Mouse (Mus musculus) cerebellum, adult (tissue): ENCODE measurements around the gene H2-T3.
"Not testable (repeated sequence)": the region's sequence is repeated elsewhere in the genome, so short reads cannot be mapped to it uniquely, and the experiment has no call there.

ENCODE experiments used
- ATAC-seq: cut with Nextera tagmentation; 2 replicates; pipeline ENCODE4 v1.9.2; 2017; ENCODE audit warnings: mild to moderate bottlenecking, moderate library complexity, mixed read lengths; ENCODE audit not compliant: insufficient number of reproducible peaks, low FRiP score, low TSS enrichment

Gene H2-T3

DNA sequence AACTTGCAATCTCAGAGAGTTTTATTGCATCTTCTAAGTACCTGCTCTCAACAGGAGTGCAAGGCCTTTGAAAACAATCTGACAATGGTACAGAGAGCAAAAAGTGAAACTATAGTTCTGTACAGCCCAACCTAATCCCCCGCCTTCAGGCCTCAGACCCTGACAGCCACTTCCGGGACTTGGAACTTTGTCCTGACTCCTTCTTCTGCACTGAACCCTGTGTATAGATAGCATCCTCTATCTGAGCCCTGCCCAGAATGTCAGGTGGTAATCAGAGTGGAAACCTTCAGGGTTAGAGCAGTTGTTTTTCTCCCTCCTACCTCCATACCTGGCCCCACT lies at the start of gene H2-T3:
Gene H2-T3 (minus strand): TSS at position 119 of the 339 bp plus-strand sequence.
- no peak for ATAC-seq

DNA sequence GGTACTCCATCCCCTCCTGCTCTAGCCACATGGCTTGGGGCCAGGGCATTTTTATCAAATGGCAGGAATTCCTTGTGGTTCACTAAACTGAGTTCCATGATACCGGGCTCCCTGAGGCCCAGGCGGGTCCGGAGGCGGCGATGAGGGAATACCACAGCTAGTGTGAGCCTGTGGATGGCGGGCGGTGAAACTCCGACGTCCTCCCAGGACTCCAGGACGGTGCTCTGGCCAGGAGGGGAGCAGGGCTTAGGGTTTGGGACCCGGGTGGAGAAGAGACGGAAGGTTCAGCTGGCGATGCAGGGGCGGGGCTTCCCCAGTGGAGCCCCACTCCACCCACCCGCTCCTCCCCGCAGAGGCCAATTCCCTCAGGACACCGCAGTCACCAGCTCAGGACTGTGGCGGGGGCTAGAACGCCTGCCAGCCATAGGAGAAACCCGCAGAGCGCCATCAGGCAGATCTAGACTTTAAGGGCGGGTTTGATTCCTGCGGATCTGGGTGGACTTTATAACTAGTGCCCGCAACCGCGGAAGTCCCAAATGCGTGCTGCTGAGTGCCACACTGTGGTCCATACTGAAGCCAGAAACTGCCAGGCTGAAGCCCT lies 47.3 kb upstream of the H2-T3 start:
- ATAC-seq: no peak

DNA sequence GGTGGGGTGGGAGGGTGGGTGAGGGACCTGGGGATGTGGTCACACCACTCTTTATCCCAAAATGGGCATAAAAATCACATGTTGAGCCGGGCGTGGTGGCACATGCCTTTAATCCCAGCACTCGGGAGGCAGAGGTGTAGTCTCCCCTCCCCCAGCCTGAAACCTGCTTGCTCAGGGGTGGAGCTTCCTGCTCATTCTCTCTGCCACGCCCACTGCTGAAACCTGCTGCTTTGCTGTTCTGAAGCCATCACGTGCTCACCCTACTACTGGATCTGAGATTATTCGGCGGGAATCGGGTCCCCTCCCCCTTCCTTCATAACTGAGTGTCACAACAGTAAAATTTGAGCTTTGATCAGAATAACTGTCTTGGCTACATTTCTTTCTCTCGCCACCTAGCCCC lies 45.2 kb upstream of the H2-T3 start:
- not testable (repeated sequence) for ATAC-seq

DNA sequence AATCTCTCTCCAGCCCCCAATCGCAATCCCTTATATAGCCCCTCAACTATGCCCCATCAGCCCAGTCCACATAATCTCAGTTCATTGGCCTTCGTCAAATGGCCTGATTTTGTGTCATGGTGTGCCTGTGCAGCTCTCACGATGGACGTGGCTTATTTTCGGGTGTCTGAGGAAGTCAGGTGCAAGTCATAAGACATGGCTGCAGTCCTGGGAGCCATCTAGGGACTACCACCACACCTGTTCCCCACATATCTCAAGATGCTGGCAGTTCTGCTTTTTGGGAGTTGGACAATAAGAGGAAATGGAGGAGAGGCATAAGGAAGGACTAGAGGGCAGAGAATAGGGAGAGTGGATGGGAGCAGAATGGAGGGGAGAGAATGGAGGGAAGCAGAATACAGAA lies 43.5 kb upstream of the H2-T3 start:
- no peak for ATAC-seq

DNA sequence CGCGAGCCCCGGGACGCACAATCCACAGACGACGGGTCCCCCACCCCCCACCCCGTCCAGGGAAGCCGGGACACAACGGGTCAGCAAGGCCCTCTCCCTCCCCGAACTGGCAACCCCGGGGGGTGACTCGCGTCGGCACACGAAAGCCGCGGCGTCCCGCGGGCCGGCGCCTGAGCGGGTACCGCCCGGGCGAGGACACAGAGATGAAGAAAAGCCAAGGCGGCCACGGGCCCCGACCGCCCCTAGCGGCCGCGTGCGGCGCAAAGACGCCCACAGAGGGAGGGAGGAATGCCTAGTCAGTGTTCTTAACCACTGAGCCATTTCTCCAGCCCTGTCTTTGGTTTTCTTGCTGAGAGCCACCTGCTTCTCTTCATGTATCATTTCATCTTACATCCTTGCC lies 41.2 kb upstream of the H2-T3 start:
- ATAC-seq: no peak

DNA sequence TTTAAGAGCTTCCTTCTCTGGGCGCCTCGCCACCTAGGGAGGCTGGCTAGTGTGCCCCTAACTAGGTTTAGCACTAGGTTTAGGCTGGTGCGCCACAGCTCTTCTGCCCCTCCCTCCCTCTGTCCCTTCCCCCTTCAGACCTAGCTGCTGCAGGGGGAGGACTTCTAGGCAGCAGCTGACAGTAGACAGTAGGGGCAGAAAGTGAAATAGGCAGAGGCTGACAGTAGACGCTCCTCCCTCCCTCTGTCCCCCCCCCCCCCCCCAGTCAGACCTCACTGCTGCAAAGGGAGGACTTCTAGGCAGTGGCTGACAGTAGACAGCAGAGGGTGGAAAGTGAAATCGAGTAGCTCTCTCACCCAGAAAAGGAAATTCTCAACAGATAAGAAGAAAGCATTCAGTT lies 39.0 kb upstream of the H2-T3 start:
- no peak for ATAC-seq

DNA sequence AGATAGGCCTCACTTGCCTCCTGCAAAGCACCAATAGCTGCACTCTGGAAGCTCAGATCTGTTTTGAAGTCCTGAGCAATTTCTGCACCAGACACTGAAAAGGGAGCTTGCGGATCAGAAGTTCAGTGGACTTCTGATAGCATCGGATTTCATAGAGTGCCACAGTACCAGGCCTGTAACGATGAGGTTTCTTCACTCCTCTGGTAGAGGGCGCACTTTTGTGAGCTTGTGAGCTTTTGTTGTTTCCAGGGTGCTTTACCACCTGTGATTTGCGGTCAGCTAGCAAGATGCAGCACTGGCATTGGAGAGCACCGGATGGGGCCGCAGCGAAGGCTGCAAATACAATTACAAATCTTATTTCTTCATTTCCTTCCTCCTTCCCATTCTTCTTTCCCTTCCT lies 36.8 kb upstream of the H2-T3 start:
- ATAC-seq: no peak

DNA sequence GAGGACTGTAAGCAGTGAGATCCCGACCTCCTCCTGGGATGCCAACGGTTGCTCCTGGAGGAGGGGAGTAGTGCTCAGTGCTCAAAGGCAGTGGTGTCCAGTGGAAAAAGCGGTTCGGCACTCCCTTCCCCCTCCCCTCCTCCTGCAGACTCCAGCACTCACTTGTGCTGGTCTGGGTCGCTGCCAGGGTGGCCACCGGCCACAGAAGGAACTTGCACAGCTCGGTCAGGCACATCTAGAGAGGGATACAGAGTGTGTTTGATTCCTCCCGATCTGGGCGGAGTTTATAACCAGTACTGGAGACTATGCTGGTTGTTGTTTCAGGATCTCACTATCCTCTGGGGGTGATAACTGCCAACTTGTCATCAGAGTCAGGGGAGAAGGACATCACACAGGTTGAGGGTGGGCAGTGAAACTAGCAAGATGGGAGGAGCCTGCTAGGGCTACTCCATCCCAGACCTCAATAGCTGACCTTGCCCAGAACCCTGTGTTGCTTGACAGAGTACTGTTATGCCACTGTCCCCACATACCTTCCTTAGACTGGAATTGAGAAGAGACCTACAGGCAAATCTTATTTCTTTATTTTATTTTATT lies 35.2 kb upstream of the H2-T3 start:
- ATAC-seq: no peak

DNA sequence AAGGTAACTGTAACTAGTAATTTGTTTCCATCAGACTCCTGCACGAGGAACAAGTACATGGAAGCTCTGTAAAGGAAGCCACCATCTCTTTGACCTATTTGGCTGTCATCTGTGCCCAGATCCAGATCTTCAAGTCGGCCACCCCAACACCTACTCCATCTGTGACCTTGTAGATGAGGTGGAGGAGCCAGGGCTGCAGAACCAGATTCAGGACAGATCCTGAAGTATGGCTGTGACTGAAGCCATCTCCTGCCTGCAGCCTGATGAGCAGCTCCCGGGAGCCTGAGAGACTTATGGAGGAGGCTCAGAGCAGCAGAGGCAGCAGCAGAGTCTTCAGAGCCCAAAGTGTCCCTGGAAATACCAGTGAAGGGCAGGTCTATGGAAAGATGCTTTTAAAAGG lies 34.4 kb upstream of the H2-T3 start:
- ATAC-seq: no peak

DNA sequence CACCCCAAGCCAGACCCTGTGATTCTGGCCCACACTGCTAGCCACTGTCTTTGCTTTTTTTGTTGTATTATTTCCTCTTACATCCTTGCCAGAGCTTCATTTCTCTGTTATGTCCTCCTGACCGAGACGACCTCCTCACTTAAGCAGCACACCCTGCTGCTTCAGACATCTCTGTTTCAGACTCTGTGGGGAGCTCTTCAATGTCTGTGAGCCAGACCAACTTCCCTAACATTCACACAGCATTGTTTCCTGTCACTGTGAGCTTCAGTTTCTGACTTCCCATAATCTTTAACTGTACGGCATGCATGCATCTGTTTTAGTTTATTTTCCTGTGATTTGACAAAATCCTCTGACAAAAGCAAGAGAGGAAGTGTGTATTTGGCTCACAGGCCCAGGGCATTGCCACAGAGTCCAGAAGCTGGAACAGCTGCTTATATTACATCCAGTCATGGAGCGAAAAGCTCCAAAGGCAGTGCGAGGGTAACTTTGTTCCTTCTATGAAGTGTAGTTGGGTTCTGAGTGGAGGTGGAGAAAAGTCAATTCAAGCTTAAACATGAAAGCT lies 28.6 kb upstream of the H2-T3 start:
- ATAC-seq: no peak

DNA sequence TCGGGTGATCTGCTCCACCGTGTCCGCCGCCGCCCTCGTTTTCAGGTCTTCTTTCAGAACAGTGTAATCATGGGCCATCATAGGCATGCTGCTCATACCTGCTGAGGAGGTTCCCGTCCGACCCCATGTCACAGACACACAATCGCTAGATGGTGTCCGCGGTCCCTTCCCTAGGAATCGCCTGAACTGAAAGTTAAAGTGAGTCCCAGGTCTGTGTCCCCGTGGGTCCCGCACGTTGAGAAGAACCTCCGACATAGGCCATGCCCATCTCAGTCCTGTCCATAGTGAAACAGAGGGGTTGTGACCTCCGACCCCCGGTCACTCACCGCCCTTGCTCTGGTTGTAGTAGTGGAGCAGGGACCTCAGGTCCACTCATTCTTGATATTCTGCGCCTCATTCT lies 25.5 kb upstream of the H2-T3 start:
- no peak for ATAC-seq

DNA sequence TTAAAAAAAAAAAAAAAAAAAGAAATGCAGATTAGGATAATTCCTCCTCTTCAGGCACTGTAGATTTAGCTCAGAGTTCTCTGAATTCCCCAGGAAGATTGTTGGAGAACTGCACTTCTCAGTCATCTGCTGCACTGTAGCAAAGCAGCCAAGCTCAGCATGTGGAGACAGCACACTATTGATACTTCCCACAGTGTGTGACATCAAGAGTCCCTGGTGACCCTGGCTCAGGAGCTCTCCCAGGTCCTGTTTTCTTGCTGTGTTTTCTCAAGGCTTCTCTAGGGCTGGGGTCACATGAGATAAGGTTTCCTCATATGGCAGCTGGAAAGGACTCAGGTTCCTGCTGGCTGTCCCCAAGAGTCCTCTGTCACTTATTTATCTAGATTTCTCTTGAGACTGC lies 16.8 kb upstream of the H2-T3 start:
- ATAC-seq: no peak

DNA sequence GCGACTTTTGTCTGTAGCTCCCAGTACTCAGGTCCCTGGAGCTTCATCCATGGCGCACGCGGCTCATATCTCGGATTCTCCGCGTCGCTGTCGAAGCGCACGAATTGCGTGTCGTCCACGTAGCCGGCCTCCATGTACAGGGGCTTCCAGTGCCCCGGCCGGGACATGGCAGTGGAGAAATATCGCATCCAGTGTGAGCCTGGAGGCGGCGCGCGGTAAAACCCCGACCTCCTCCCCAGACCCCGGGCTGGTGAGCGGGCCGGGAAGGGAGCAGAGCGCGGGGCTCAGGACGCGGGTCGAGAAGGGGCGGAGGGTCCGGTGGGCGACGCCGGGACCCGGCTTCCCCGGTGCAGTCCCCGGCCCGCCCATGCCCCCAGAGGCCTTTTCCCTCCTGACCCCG lies 15.8 kb upstream of the H2-T3 start:
- ATAC-seq: no peak

DNA sequence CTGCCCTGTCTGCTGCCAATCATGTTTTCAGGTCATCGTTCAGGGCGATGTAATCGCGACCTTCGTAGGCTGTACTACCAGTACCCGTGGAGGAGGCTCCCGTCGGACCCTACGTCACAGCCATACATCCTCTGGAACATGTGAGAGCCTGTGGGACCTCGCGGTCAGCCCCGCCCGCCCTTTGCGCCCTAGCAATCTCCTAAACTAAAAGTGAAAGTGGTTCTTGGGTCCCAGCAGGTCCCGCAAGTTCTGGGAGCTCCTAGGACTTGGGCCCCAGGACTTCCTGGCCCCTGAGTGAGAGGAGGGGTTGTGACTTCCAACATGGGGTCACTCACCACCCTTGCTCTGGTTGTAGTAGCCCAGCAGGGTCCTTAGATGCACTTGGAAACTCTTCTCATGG lies 15.4 kb upstream of the H2-T3 start:
- ATAC-seq: no peak

DNA sequence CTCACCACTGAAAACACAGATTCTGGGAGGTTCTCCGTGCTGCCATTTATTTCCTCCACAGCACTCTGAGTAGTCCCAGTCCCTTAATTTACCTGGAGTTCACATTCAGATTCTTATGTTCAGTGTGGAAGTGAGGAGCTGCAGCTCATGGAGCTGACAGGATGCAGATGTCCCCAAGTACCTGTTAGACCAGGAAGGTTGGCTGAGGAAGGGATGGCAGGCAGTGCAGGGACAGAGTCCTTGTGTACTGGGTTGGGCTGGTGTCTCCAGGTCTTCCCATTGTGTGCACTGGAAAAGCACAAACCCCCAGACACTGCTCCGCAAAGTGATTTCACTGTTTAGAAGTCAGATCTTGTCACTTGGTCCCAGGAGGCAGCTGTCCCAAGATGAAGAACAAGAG lies 11.8 kb upstream of the H2-T3 start:
- no peak for ATAC-seq

DNA sequence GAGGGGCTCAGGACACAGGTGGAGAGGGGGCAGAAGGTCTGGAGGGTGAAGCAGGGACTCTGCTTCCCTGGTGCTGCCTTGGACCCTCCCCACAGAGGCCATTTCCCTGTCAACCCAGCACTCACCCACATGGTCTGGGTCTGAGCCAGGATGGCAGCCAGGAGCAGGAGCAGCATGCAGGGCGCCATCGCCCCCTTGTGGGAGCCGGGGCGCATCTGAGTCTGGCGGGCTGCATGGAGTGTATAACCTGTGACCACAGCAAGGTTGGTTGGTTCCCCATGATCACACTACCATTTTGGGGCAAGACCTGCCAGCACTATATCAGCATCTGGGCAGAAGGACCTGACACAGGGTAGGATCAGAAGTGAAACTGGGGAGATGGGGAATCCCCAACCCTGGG lies 8.2 kb upstream of the H2-T3 start:
- no peak for ATAC-seq

DNA sequence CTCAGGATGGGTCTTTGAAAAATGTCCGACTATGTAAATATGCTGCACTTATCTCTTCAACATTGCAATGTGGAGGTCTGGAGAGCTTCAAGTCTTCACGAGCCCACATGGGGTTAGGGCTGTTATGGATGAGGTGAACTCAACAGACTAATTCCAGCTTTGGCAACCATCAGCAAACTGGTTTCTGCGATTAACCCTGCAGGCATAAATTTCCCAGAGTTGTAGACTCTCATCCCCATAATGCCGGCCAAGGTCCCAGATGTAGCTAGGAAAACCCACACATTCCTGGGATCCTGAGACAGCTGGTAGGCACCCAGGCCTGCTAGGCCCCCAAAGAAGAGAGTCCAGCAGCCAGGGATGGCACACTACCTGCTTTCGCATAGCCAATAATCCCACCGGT lies 4.4 kb upstream of the H2-T3 start:
- ATAC-seq: no peak

DNA sequence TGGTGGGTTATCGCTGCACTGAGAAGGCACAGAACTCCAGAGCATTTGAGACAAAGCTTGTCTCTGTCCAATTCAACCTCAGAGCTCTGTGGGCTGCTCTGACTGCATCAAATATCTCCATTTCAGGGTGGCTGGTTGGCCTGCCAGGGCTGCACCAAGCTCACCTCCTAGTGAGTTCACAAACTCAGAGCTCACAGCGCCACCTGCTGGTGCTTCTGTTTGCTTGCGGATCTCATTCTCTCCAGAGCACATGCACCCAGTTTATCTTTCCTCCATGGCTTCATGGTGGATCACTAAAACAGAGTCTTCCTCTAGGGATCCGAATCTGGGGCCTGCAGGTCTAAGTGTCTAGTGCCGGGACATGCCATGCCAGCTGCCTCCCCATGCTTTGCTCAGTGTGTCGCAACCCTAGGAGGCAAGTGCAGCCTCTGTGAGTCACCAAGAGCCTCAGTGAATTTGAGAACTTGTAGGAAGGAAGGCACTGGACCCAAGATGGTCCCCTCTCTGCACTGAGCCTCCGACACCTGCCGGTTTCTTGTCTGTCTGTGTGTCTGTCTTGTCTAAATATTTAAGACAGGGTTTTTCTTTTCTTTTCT lies 3.6 kb upstream of the H2-T3 start:
- no peak for ATAC-seq

DNA sequence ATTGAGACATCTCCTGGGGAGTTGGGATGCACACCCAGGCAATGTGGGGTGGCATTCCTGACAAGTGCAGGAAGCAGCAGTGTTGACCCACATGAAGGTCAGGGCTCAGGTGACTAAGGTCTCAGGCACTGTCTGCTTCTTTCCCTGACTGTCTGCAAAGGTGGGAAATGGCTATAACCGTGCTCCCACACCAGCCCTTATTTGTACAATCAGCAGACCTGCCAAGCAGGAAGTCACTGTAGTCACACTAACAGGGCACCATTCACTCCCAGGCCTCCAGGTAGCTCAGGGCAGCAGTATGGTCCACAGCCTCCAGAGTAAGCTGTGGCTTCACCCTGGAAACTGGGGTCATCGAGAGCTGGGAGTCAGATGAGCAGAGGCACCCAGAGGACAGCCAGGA lies 2.3 kb upstream of the H2-T3 start:
- no peak for ATAC-seq

DNA sequence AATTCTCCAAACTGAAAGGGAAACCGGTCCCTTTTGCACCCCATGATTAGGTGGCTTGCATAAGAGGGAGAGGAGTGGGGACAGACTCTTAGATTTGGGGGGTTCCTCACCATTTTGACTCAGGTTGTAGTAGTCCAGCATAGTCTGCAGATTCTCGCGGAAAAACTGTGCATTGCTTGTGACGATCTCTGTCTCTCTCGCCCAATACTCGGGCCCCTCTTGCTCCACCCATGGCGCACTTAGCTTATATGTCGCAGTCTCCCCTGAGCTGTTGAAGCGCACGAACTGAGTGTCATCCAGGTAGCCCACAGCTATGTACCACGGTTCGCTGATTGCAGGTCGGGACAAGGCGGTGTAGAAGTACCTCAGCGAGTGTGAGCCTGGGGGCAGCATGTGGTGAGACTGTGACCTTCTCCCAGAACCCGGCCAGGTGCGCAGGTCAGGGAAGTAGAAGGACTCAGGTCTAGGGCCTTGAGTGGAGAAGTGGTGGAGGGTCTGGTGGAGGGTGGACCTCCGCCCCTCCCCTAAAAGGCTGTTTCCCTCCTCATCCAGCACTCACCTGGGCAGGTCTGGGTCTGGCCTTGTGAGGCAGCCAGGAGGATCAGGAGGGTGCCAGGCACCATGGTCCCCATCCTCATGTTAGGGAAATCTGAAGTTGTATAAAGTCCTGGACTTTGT lies 457 bp downstream of the H2-T3 start:
- ATAC-seq: no peak

DNA sequence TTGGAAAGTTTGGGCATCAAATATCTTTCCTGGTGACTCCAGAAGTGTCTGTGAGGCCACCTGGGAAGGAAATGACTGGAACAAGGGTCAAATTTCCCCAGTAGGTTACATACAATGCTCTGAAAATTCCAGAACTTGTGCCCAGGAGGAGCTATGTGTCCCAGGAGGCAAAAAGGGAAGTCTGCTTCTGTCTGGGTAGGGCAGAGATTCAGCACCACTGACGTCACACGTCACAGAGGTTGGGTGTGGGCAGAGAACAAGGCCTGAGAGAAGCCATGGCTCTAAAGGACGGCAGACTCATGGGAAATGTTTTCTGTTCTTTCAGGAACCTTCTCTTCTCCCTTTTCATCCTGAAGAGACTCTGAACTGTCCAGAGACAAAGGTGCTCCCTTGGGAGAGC lies 2.5 kb downstream of the H2-T3 start:
- ATAC-seq: no peak

DNA sequence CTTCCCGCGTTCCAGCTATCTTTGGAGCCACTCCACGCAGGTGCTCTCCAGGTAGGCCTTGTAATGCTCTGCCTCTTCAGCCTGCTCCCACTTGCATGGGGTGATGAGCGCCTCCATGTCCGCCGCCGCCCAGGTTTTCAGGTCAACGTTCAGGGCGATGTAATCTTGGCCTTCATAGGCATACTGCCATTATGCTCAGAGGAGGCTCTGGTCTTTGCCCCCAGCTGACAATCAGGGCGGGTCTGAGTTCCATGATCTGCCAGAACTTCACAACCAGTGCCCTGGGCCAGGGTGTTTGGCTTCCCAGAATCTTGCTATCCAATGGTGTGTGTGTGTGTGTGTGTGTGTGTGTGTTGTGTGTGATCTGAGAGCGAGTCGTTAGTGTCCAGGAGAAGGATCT lies 7.9 kb downstream of the H2-T3 start:
- ATAC-seq: no peak
